Mouse (Mus musculus): ENCODE measurements at regions not wholly inside any gene's neighbourhood (a gene's known extent, or its start where the extent isn't known, plus 50 kb on each side); places are given as distances from the start of the nearest gene placed in this dataset.

- Histone ChIP-seq H3K27me3 (replicated peaks) (no peaks in the 10 kb centered on the region), H3K4me3 (replicated peaks in 1 of 3; ENCODE audit: low read depth in 2 of 3, low read length in 2 of 3, poor library complexity in 1 of 3) (no peak overlapping the region), H3K79me2 (replicated peaks; ENCODE audit: control insufficient read depth, extremely low read depth, insufficient read depth, poor library complexity, severe bottlenecking) (no peaks in the 10 kb centered on the region), H3K36me3 (replicated peaks in 1 of 2; ENCODE audit: control insufficient read depth in 1 of 2, insufficient read depth in 1 of 2, low read length in 1 of 2) (no peaks in the 10 kb centered on the region), H3K4me2 (ENCODE audit: insufficient read depth, low read depth, poor library complexity, severe bottlenecking) (no peak overlapping the region), H3K4me1 (ENCODE audit: control insufficient read depth in 1 of 2, insufficient read depth in 2 of 2) (peaks cover 4 to 27% of the 10 kb centered on the region in 2 experiments; a peak in 3 of 4 replicates), H3K9me3 (replicated peaks; ENCODE audit: low read length) (peaks cover 6% of the 10 kb centered on the region), H3K9ac (ENCODE audit: insufficient read depth, low read depth) (no peak overlapping the region), H3K27ac (ENCODE audit: insufficient read depth, low read depth) (no peak overlapping the region)
- peak; percentile 48 for DNase-seq (ENCODE audit: extremely low read depth)
- dilution Hi-C loops (cut with MboI; ENCODE audit: extremely low pct_ligation_motif_present, extremely low pct_unique_long_range_greater_than_20kb, low sequenced_read_pairs) (no loop called here), in situ Hi-C loops (cut with MboI; ENCODE audit: low pct_ligation_motif_present, low pct_unique_long_range_greater_than_20kb, low sequenced_read_pairs) (no loop called here)
- TF ChIP-seq SMC3 (IDR thresholded peaks at IDR 0.05; ENCODE audit: low read depth, low read length), result no peak
- TF ChIP-seq EP300 (IDR thresholded peaks at IDR 0.05; ENCODE audit: low read length), result peak; percentile 42
- no peak for TF ChIP-seq MAZ (IDR thresholded peaks at IDR 0.05; ENCODE audit: low read depth, low read length)
- TF ChIP-seq CHD1 (IDR thresholded peaks at IDR 0.05; ENCODE audit: low read depth, low read length), result no peak
- TF ChIP-seq IRF4 (IDR thresholded peaks at IDR 0.05; ENCODE audit: low read depth, low read length), result peak; percentile 45; the same call in 1 of the 2 replicates
- TF ChIP-seq POLR2A (IDR thresholded peaks at IDR 0.05; ENCODE audit: low read depth, low read length), result no peak
- TF ChIP-seq USF1 (IDR thresholded peaks at IDR 0.05; ENCODE audit: low read depth, low read length), result no peak
- peak; percentile 50 for TF ChIP-seq ETS1 (conservative IDR thresholded peaks at IDR 0.05; ENCODE audit: low read depth, low read length)
- 0 out of 2 replicates have a peak, but pooled peaks have one; percentile 34 for TF ChIP-seq JUN (IDR thresholded peaks at IDR 0.05; ENCODE audit: insufficient read depth, low read depth, low read length)
- TF ChIP-seq ZC3H11A (IDR thresholded peaks at IDR 0.05; ENCODE audit: low read depth, low read length), result no peak
- TF ChIP-seq MEF2A (IDR thresholded peaks at IDR 0.05; ENCODE audit: borderline replicate concordance, low read depth, low read length), result no peak
- TF ChIP-seq E2F4 (IDR thresholded peaks at IDR 0.05; ENCODE audit: insufficient replicate concordance, low read depth, low read length), result no peak
- TF ChIP-seq KAT2A (IDR thresholded peaks at IDR 0.05; ENCODE audit: insufficient replicate concordance, low read length), result no peak
- no peak for TF ChIP-seq MAX (IDR thresholded peaks at IDR 0.05; ENCODE audit: low read length)
- peak; percentile 36; the same call in 1 of the 2 replicates for TF ChIP-seq BHLHE40 (IDR thresholded peaks at IDR 0.05; ENCODE audit: low read depth, low read length)
- no peak for TF ChIP-seq GABPA (IDR thresholded peaks at IDR 0.05; ENCODE audit: insufficient replicate concordance, low read depth, low read length)
- TF ChIP-seq RAD21 (IDR thresholded peaks at IDR 0.05; ENCODE audit: low read depth, low read length), result no peak
- TF ChIP-seq CHD2 (IDR thresholded peaks at IDR 0.05; ENCODE audit: low read length), result no peak
- TF ChIP-seq TBP (conservative IDR thresholded peaks at IDR 0.05; ENCODE audit: low read depth, low read length), result no peak
These were observed 76.4 kb downstream of the Tmco5 start for GRCm38 (mm10) chr2:116954896-116955295.

DNA sequence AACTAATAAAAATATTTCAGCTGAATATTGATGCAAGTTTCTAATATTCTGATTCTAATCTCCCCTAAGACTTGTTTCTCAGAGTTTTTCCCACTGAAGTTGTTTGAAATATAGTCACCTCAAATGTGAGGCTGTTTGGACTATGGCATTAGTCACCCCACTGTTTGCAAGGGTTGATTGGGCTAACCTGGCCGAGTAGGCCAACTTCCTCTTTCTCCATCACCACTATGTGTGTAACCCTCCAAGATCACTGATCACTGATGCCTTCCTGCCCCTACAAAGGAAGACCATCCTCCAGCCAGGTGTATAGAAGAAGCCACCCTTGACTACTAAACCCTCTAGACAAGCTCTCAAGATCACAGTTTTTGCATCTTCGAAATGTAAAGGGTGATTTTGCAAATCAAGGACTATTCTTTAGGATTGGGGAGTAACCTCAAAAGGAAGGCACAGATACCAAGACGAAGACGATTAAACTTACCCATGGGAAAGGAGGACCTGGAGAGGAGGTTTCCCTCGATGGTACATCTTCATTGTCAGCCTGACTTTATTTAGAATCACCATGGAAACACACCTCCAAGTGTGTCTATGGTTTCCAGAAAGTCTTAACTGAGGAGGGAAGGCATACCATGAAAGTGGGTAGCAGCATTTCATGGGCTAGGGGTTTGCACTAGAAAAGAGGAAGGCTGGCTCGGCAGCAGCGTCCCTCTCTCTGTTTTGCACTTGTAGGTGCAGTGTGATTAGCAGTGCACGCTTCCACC lies 84.8 kb downstream of the Tmco5 start:
- no peak for DNase-seq (ENCODE audit: extremely low read depth)
- Histone ChIP-seq H3K36me3 (replicated peaks in 1 of 2; ENCODE audit: control insufficient read depth in 1 of 2, insufficient read depth in 1 of 2, low read length in 1 of 2) (no peaks in the 10 kb centered on the region), H3K27me3 (replicated peaks) (no peaks in the 10 kb centered on the region), H3K27ac (ENCODE audit: insufficient read depth, low read depth) (no peak overlapping the region), H3K79me2 (replicated peaks; ENCODE audit: control insufficient read depth, extremely low read depth, insufficient read depth, poor library complexity, severe bottlenecking) (no peaks in the 10 kb centered on the region), H3K9me3 (replicated peaks; ENCODE audit: low read length) (no peaks in the 10 kb centered on the region), H3K9ac (ENCODE audit: insufficient read depth, low read depth) (no peak overlapping the region), H3K4me2 (ENCODE audit: insufficient read depth, low read depth, poor library complexity, severe bottlenecking) (no peak overlapping the region), H3K4me3 (replicated peaks in 1 of 3; ENCODE audit: low read depth in 2 of 3, low read length in 2 of 3, poor library complexity in 1 of 3) (no peak overlapping the region), H3K4me1 (ENCODE audit: control insufficient read depth in 1 of 2, insufficient read depth in 2 of 2) (peaks cover 0 to 6% of the 10 kb centered on the region in 2 experiments; a peak in 2 of 4 replicates)
- in situ Hi-C loops (cut with MboI; ENCODE audit: low pct_ligation_motif_present, low pct_unique_long_range_greater_than_20kb, low sequenced_read_pairs), result loop anchor here (10.0 kb wide), 1 partner anchor 58 kb away; no protein-coding TSS in a partner anchor
- no peak for TF ChIP-seq ETS1 (conservative IDR thresholded peaks at IDR 0.05; ENCODE audit: low read depth, low read length)
- no peak for TF ChIP-seq POLR2AphosphoS2 (IDR thresholded peaks at IDR 0.05; ENCODE audit: low read depth, low read length)
- TF ChIP-seq CHD2 (IDR thresholded peaks at IDR 0.05; ENCODE audit: low read length), result no peak
- no peak for TF ChIP-seq MAX (IDR thresholded peaks at IDR 0.05; ENCODE audit: low read length)
- no peak for TF ChIP-seq POLR2A (IDR thresholded peaks at IDR 0.05; ENCODE audit: low read depth, low read length)
- TF ChIP-seq USF1 (IDR thresholded peaks at IDR 0.05; ENCODE audit: low read depth, low read length), result no peak
- no peak for TF ChIP-seq MYC (IDR thresholded peaks at IDR 0.05; ENCODE audit: low read depth, low read length)
- no peak for TF ChIP-seq RCOR1 (conservative IDR thresholded peaks at IDR 0.05; ENCODE audit: low read depth, low read length)
- TF ChIP-seq TCF12 (IDR thresholded peaks at IDR 0.05; ENCODE audit: low read depth, low read length), result no peak
- TF ChIP-seq E2F4 (IDR thresholded peaks at IDR 0.05; ENCODE audit: insufficient replicate concordance, low read depth, low read length), result no peak
- TF ChIP-seq SIN3A (IDR thresholded peaks at IDR 0.05; ENCODE audit: low read length), result no peak
- no peak for TF ChIP-seq JUN (IDR thresholded peaks at IDR 0.05; ENCODE audit: insufficient read depth, low read depth, low read length)
- no peak for TF ChIP-seq MXI1 (IDR thresholded peaks at IDR 0.05; ENCODE audit: low read depth, low read length)
- no peak for TF ChIP-seq PAX5 (IDR thresholded peaks at IDR 0.05; ENCODE audit: low read length)
- TF ChIP-seq MEF2A (IDR thresholded peaks at IDR 0.05; ENCODE audit: borderline replicate concordance, low read depth, low read length), result no peak
- TF ChIP-seq UBTF (IDR thresholded peaks at IDR 0.05; ENCODE audit: low read depth, low read length), result no peak
- TF ChIP-seq USF2 (conservative IDR thresholded peaks at IDR 0.05; ENCODE audit: low read depth, low read length), result no peak
- dilution Hi-C loops (cut with MboI; ENCODE audit: extremely low pct_ligation_motif_present, extremely low pct_unique_long_range_greater_than_20kb, low sequenced_read_pairs), result no loop called here
